Mouse (Mus musculus) lung, postnatal 0 days (tissue): ENCODE measurements around the gene Ankrd33b. TPM values are rescaled to one million over a fixed set of nuclear protein-coding genes. Genes with fewer than 3 reads are reported as not detected.

ENCODE experiments used
- ATAC-seq: fragments of 200-750 bp; cut with Nextera tagmentation; 2 replicates; pipeline ENCODE4 v1.8.0; 2017; ENCODE audit warnings: moderate library complexity
- DNase-seq: peaks from one replicate; pipeline ENCODE4 v3.0.0-alpha.2; 2016; ENCODE audit warnings: low spot score
- H3K27ac ChIP-seq: fragments of 300-500 bp; sonication (generic); 2 replicates; pipeline ENCODE4 v1.5.1; 2014; ENCODE audit warnings: antibody characterized with exemption, mild to moderate bottlenecking, low read length, mixed read lengths
- H3K27me3 ChIP-seq: fragments of 300-500 bp; sonication (generic); replicated peaks from 2 replicates; pipeline ENCODE4 v1.6.1; 2014; ENCODE audit warnings: low read length, mixed read lengths; ENCODE audit not compliant: insufficient read depth
- H3K36me3 ChIP-seq: fragments of 300-500 bp; sonication (generic); 2 replicates; pipeline ENCODE4 v1.6.1; 2014; ENCODE audit warnings: low read length, mixed read lengths; ENCODE audit not compliant: insufficient read depth
- H3K4me1 ChIP-seq: fragments of 300-500 bp; sonication (generic); 2 replicates; pipeline ENCODE4 v1.6.1; 2014; ENCODE audit warnings: antibody characterized with exemption, low read depth, low read length, mixed read lengths; ENCODE audit not compliant: insufficient read depth
- H3K4me2 ChIP-seq: fragments of 300-500 bp; sonication (generic); replicated peaks from 2 replicates; pipeline ENCODE4 v1.6.1; 2014; ENCODE audit warnings: low read depth, mild to moderate bottlenecking, low read length, moderate library complexity, mixed read lengths
- H3K4me3 ChIP-seq: fragments of 300-500 bp; sonication (generic); 2 replicates; pipeline ENCODE4 v1.5.1; 2014; ENCODE audit warnings: low read depth, low read length
- H3K9ac ChIP-seq: fragments of 300-500 bp; sonication (generic); replicated peaks from 2 replicates; pipeline ENCODE4 v1.6.1; 2014; ENCODE audit warnings: low read depth, mild to moderate bottlenecking
- H3K9me3 ChIP-seq: fragments of 300-500 bp; sonication (generic); 2 replicates; pipeline ENCODE4 v1.6.1; 2016; ENCODE audit warnings: low read length, mixed read lengths
- CTCF ChIP-seq: IDR thresholded peaks from 2 replicates; pipeline ENCODE4 v1.5.1; 2016; ENCODE audit warnings: antibody characterized with exemption, mild to moderate bottlenecking
- EP300 ChIP-seq: IDR thresholded peaks from 2 replicates; pipeline ENCODE4 v1.6.1; 2016; ENCODE audit warnings: antibody characterized with exemption, mild to moderate bottlenecking, control low read depth
- WGBS: fragments of 180-500 bp; shearing (Covaris S2); extraction: QIAGEN DNeasy Blood & Tissue Kit; methylation state at CpG from one replicate; pipeline ENCODE4 v1.1.7; 2014; 5-methylcytosine and 5-hydroxymethylcytosine counted together
- polyA plus RNA-seq: library from polyadenylated mRNA; unstranded; fragments of >200 nt; fragmentation: Nextera tagmentation; extraction: Ambion mirVana; gene quantifications from 2 replicates; pipeline ENCODE4 v1.2.1, GENCODE M21; 2015

Ankrd33b gene
- polyA plus RNA-seq, 1 experiment from 2014 or later: 19.8 TPM

- DNase-seq (no peak), ATAC-seq (no peak)
- Histone ChIP-seq H3K4me3 (no peak overlapping the region), H3K9me3 (no peaks in the 10 kb centered on the region), H3K4me2 (no peak overlapping the region), H3K4me1 (no peaks in the 10 kb centered on the region), H3K36me3 (no peaks in the 10 kb centered on the region), H3K9ac (no peak overlapping the region), H3K27me3 (peaks cover 16% of the 10 kb centered on the region), H3K27ac (no peak overlapping the region)
- TF ChIP-seq CTCF (no peak), EP300 (no peak)
- 20% methylated on average over 2 of the region's 2 CpGs for WGBS
These were observed 73.2 kb downstream of the Ankrd33b start for GRCm38 (mm10) chr15:31294311-31294710.

DNA sequence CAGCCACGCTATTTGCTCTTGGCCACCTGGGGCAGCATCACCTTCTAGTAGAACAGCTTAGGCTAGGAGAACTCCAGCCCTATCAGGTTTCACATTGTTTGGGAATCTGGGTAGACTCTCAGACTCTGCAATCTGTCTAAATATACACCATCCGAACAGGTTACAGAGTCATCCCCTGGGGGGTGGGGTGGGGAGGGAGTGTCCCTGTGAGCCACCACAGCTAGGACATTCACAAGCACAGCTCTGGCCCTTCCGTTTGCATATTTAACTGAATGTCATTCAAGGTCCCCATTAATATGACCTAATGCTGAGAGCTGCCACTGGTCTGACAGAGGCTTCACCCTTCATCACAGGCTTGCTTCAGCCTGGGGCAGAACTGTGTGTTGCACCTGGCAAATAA lies 74.9 kb downstream of the Ankrd33b start:
- Histone ChIP-seq H3K4me1 (no peaks in the 10 kb centered on the region), H3K4me3 (no peak overlapping the region), H3K4me2 (no peak overlapping the region), H3K27me3 (peaks cover 12% of the 10 kb centered on the region), H3K9ac (no peak overlapping the region), H3K36me3 (no peaks in the 10 kb centered on the region), H3K27ac (no peak overlapping the region), H3K9me3 (no peaks in the 10 kb centered on the region)
- WGBS: 19% methylated on average over 3 of the region's 3 CpGs
- ATAC-seq (peak; percentile 5; the same call in 1 of the 2 replicates), DNase-seq (no peak)
- TF ChIP-seq CTCF: no peak
- TF ChIP-seq EP300: no peak

DNA sequence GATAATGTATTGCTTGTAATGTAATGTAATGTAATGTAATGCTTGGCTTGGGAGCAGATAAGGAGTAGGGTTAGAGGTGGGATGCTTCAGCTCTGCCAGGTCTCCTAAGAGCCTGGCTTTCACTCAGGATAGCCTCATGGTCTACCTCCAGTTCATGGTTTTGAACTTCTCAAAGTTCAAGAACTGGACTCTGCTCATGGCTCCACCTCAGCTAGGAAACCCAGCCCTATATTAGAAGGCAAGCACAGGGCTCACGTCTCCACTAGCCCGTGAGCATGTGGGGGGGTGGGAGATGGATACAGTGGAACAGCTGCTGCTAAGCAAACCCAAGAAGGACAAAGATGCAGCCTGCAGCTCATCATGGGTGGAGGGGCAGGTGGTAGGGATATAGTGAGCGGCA lies 81.8 kb downstream of the Ankrd33b start:
- Histone ChIP-seq H3K27me3 (no peaks in the 10 kb centered on the region), H3K9ac (no peak overlapping the region), H3K27ac (no peak overlapping the region), H3K4me2 (no peak overlapping the region), H3K36me3 (no peaks in the 10 kb centered on the region), H3K4me3 (no peak overlapping the region), H3K9me3 (no peaks in the 10 kb centered on the region), H3K4me1 (no peaks in the 10 kb centered on the region)
- no peak for DNase-seq
- ATAC-seq: no peak
- 86% methylated on average over 3 of the region's 3 CpGs for WGBS
- TF ChIP-seq EP300: no peak
- no peak for TF ChIP-seq CTCF

- no peak overlapping the region for H3K4me2 ChIP-seq
- WGBS: 68% methylated on average over 17 of the region's 17 CpGs
- no peak overlapping the region for H3K27ac ChIP-seq
- TF ChIP-seq EP300 (no peak), CTCF (no peak)
- no peak overlapping the region for H3K4me3 ChIP-seq
- no peak for ATAC-seq
- H3K9me3 ChIP-seq: no peaks in the 10 kb centered on the region
- H3K27me3 ChIP-seq: no peaks in the 10 kb centered on the region
- no peak overlapping the region for H3K9ac ChIP-seq
- DNase-seq: no peak
- H3K4me1 ChIP-seq: no peaks in the 10 kb centered on the region
- H3K36me3 ChIP-seq: no peaks in the 10 kb centered on the region
These were observed 82.4 kb downstream of the Ankrd33b start for GRCm38 (mm10) chr15:31284922-31285631.

GRCm38 (mm10) chr15:31284142-31284541 lies 83.4 kb downstream of the Ankrd33b start:
- Histone ChIP-seq H3K4me2 (no peak overlapping the region), H3K4me3 (no peak overlapping the region), H3K9me3 (no peaks in the 10 kb centered on the region), H3K4me1 (no peaks in the 10 kb centered on the region), H3K27me3 (no peaks in the 10 kb centered on the region), H3K36me3 (no peaks in the 10 kb centered on the region), H3K9ac (no peak overlapping the region), H3K27ac (no peak overlapping the region)
- ATAC-seq: no peak
- no peak for TF ChIP-seq EP300
- peak; percentile 59 for TF ChIP-seq CTCF
- no peak for DNase-seq
- 67% methylated on average over 5 of the region's 5 CpGs for whole genome bisulfite sequencing

- TF ChIP-seq EP300 (no peak), CTCF (no peak)
- Histone ChIP-seq H3K9ac (no peak overlapping the region), H3K9me3 (no peaks in the 10 kb centered on the region), H3K27me3 (no peaks in the 10 kb centered on the region), H3K4me2 (no peak overlapping the region), H3K4me1 (no peaks in the 10 kb centered on the region), H3K27ac (no peak overlapping the region), H3K4me3 (no peak overlapping the region), H3K36me3 (no peaks in the 10 kb centered on the region)
- ATAC-seq (no peak), DNase-seq (no peak)
- 74% methylated on average over 3 of the region's 3 CpGs for WGBS
These were observed 85.2 kb downstream of the Ankrd33b start for GRCm38 (mm10) chr15:31282353-31282752.
